Mouse (Mus musculus) hindbrain, embryonic 10.5 days (tissue): ENCODE data around the gene Fam71e2. TPM values are rescaled to one million over a fixed set of nuclear protein-coding genes. Genes with fewer than 3 reads are reported as not detected.

Experiments
- DNase-seq: peaks from one replicate; pipeline ENCODE4 v3.0.0-alpha.2; 2017; ENCODE audit warnings: low spot score
- H3K27ac ChIP-seq: fragments of 300-500 bp; sonication (generic); 2 replicates; pipeline ENCODE4 v1.5.1; 2016; ENCODE audit warnings: mild to moderate bottlenecking, moderate library complexity
- H3K27me3 ChIP-seq: fragments of 300-500 bp; sonication (generic); 2 replicates; pipeline ENCODE4 v1.6.1; 2016; ENCODE audit warnings: mild to moderate bottlenecking; ENCODE audit not compliant: poor library complexity, insufficient read depth, severe bottlenecking
- H3K36me3 ChIP-seq: fragments of 300-500 bp; sonication (generic); 2 replicates; pipeline ENCODE4 v1.6.1; 2016; ENCODE audit warnings: mild to moderate bottlenecking, moderate library complexity
- H3K4me1 ChIP-seq: fragments of 300-500 bp; sonication (generic); replicated peaks from 2 replicates; pipeline ENCODE4 v1.6.1; 2016; ENCODE audit warnings: mild to moderate bottlenecking
- H3K4me3 ChIP-seq: fragments of 300-500 bp; sonication (generic); 2 replicates; pipeline ENCODE4 v1.5.1; 2016; ENCODE audit warnings: mild to moderate bottlenecking, moderate library complexity
- H3K9me3 ChIP-seq: fragments of 300-500 bp; sonication (generic); 2 replicates; pipeline ENCODE4 v1.6.1; 2016; ENCODE audit warnings: mild to moderate bottlenecking, moderate library complexity
- WGBS: fragments of 180-500 bp; shearing (Covaris S2); methylation state at CpG from one replicate; pipeline ENCODE4 v1.1.7; 2016; 5-methylcytosine and 5-hydroxymethylcytosine counted together
- polyA plus RNA-seq: library from polyadenylated mRNA; unstranded; fragments of >200 nt; fragmentation: Nextera tagmentation; extraction: Ambion mirVana; gene quantifications from 2 replicates; pipeline ENCODE4 v1.2.1, GENCODE M21; 2016

Fam71e2 gene
- polyA plus RNA-seq, 1 experiment from 2014 or later: not detected

- H3K4me1 ChIP-seq: peaks cover 9% of the 10 kb centered on the region
- no peak overlapping the region for H3K27ac ChIP-seq
- peak; percentile 55 for DNase-seq
- no peaks in the 10 kb centered on the region for H3K27me3 ChIP-seq
- peaks cover 99% of the 10 kb centered on the region for H3K36me3 ChIP-seq
- WGBS: 40% methylated on average over 18 of the region's 18 CpGs
- H3K9me3 ChIP-seq: no peaks in the 10 kb centered on the region
- no peak overlapping the region for H3K4me3 ChIP-seq
Observed at GRCm38 (mm10) chr7:4705098-4705497, 66.0 kb downstream of the Fam71e2 start.

Other genes starting within 250 kb of the Fam71e2 start
- gene Tnni3, start 247.1 kb downstream of the Fam71e2 start, polyA plus RNA-seq: 2.5 and 3.5 TPM in 2 replicates
- 2.5 and 2.9 TPM in 2 replicates for gene Dnaaf3, start 238.8 kb downstream of the Fam71e2 start, polyA plus RNA-seq
- 5.0 and 15.2 TPM in 2 replicates for gene Syt5, start 223.8 kb downstream of the Fam71e2 start, polyA plus RNA-seq
- not detected in 2 replicates for gene Ptprh, start 167.3 kb downstream of the Fam71e2 start, polyA plus RNA-seq
- 2.1 and 2.2 TPM in 2 replicates for gene Tmem86b, start 139.9 kb downstream of the Fam71e2 start, polyA plus RNA-seq
- gene Ppp6r1, start 112.3 kb downstream of the Fam71e2 start, polyA plus RNA-seq: 9.4 and 11.5 TPM in 2 replicates
- gene Hspbp1, start 86.2 kb downstream of the Fam71e2 start, polyA plus RNA-seq: 131 and 139 TPM in 2 replicates
- gene Brsk1, start 80.7 kb downstream of the Fam71e2 start, polyA plus RNA-seq: 1.7 and 2.8 TPM in 2 replicates
- gene Tmem150b, start 46.1 kb downstream of the Fam71e2 start, polyA plus RNA-seq: 0.14 and 0.17 TPM in 2 replicates
- 94.8 and 106 TPM in 2 replicates for gene Kmt5c, start 31.2 kb downstream of the Fam71e2 start, polyA plus RNA-seq
- 40.8 and 46.1 TPM in 2 replicates for gene Cox6b2, start 18.2 kb downstream of the Fam71e2 start, polyA plus RNA-seq
- 0.44 and 0.96 TPM in 2 replicates for gene Il11, start 11.6 kb upstream of the Fam71e2 start, polyA plus RNA-seq
- 0.30 TPM in 1 of 2 replicates, not detected in the other for gene Tmem190, start 11.6 kb upstream of the Fam71e2 start, polyA plus RNA-seq
- gene Tmem238, start 18.4 kb upstream of the Fam71e2 start, polyA plus RNA-seq: 2.6 and 4.3 TPM in 2 replicates
- gene Rpl28, start 21.6 kb upstream of the Fam71e2 start, polyA plus RNA-seq: 378 and 382 TPM in 2 replicates
- gene Ube2s, start 41.3 kb upstream of the Fam71e2 start, polyA plus RNA-seq: 414 and 452 TPM in 2 replicates
- 0.68 and 1.8 TPM in 2 replicates for gene Shisa7, start 73.4 kb upstream of the Fam71e2 start, polyA plus RNA-seq
- gene Isoc2b, start 99.0 kb upstream of the Fam71e2 start, polyA plus RNA-seq: 2.6 and 3.3 TPM in 2 replicates
- gene Isoc2a, start 105.9 kb upstream of the Fam71e2 start, polyA plus RNA-seq: 0.73 and 0.82 TPM in 2 replicates
- not detected in 2 replicates for gene Gm36210, start 135.2 kb upstream of the Fam71e2 start, polyA plus RNA-seq
- 5.3 and 6.5 TPM in 2 replicates for gene Zfp628, start 143.9 kb upstream of the Fam71e2 start, polyA plus RNA-seq
- gene Nat14, start 150.7 kb upstream of the Fam71e2 start, polyA plus RNA-seq: 5.2 and 9.6 TPM in 2 replicates
- gene Ssc5d, start 154.5 kb upstream of the Fam71e2 start, polyA plus RNA-seq: 1.0 and 1.7 TPM in 2 replicates
- not detected in 2 replicates for gene Sbk2, start 193.1 kb upstream of the Fam71e2 start, polyA plus RNA-seq
- 0.10 TPM in 1 of 2 replicates, not detected in the other for gene Sbk3, start 199.9 kb upstream of the Fam71e2 start, polyA plus RNA-seq
- gene Zfp579, start 224.9 kb upstream of the Fam71e2 start, polyA plus RNA-seq: 31.8 and 43.1 TPM in 2 replicates
- 9.7 and 9.9 TPM in 2 replicates for gene Zfp524, start 243.1 kb upstream of the Fam71e2 start, polyA plus RNA-seq
- 55.2 and 65.1 TPM in 2 replicates for gene Fiz1, start 243.4 kb upstream of the Fam71e2 start, polyA plus RNA-seq
- gene Gm44973, start 244.2 kb upstream of the Fam71e2 start, polyA plus RNA-seq: 0.46 TPM in 1 of 2 replicates, not detected in the other
- 6.5 and 9.0 TPM in 2 replicates for gene Zfp865, start 249.1 kb upstream of the Fam71e2 start, polyA plus RNA-seq
- 5.4 and 7.9 TPM in 2 replicates for gene Ccdc106, start 249.3 kb upstream of the Fam71e2 start, polyA plus RNA-seq